Mouse (Mus musculus): ENCODE results near the gene Srp72. TPM values are rescaled to one million over a fixed set of nuclear protein-coding genes. Genes with fewer than 3 reads are reported as not detected.
A peak's percentile ranks its signal among the peaks of the same experiment; 100 is the strongest.

Srp72 gene
- total RNA-seq (2021) = 100 to 1,000 TPM; 121 to 134 TPM

GRCm38 (mm10) chr5:76974554-76975285, at the start of gene Srp72:
Srp72 (plus strand) TSS chr5:76974683.
- intact Hi-C loops (cut with DNase I) = no loop called here
- DNase-seq = peak; percentile 88

GRCm38 (mm10) chr5:76928124-76928832, 46.2 kb upstream of the Srp72 start:
- intact Hi-C loops (cut with DNase I) = no loop called here
- DNase-seq = no peak

GRCm38 (mm10) chr5:76929180-76929877, 45.2 kb upstream of the Srp72 start:
- intact Hi-C loops (cut with DNase I) = no loop called here
- DNase-seq = no peak

DNA sequence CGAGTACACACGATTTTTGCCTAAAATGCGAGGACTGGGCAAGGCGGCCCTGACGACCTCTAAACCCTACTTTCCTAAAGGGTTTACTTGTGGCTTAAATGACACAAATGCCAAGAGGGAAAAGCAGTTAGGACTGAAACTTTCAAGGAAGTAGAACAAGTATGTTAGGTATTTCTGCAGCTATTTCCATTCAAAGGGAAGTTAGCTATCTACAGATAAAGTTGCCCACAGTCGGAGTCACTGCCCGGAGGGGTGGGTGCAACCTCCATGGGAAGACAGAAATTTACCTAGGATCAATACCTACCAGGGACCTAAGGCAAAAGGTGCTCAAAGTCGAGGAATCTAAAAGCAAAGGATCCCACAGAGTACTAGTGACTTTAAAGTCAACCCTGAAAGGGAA, 34.8 kb upstream of the Srp72 start:
- DNase-seq = no peak
- intact Hi-C loops (cut with DNase I) = no loop called here

- intact Hi-C loops (cut with DNase I) = no loop called here
- DNase-seq = no peak
Observed at GRCm38 (mm10) chr5:76941975-76942374, 32.5 kb upstream of the Srp72 start.

GRCm38 (mm10) chr5:76942505-76942904, 32.0 kb upstream of the Srp72 start:
- no peak for DNase-seq
- intact Hi-C loops (cut with DNase I) = no loop called here

GRCm38 (mm10) chr5:76944965-76945677, 29.4 kb upstream of the Srp72 start:
- intact Hi-C loops (cut with DNase I) = no loop called here
- DNase-seq = no peak

DNA sequence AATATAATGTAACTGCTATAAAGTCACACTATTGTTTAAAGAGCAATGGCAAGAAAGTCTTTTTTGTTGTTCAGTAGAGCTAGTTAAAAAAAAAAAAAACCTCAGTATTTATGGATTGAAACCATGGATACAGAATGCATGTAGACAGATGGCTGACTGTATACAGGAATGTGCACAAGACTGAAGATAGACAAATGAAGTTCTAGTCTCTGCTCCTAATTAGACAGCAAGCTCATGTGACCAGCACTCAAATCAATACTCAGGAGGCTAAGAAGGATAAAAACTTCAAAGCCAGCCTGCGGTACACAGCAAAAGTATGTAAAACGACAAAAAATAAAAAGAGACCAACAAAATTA, 28.8 kb upstream of the Srp72 start:
- no peak for DNase-seq
- intact Hi-C loops (cut with DNase I) = no loop called here

- no peak for DNase-seq
- intact Hi-C loops (cut with DNase I) = no loop called here
Observed at GRCm38 (mm10) chr5:76947142-76947541, 27.3 kb upstream of the Srp72 start.

DNA sequence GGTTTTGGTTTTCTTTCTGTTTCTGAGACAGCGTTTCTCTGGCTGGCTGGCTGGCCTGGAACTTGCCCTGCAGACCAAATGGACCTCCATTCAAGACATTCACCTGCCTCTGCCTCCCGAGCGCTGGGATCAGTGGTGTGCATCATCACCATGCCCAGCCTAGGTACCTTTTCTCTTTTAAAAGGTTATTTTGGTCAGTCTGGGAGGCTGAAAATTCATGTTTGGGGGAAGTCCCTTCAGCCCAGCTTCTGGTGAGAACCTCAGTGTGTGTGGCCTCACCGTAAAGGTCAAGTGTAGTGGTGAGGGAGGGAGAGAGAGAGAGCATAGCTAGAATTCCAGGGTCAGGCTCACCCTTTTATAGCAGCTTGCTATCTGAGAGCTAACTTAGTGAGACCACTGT, 26.7 kb upstream of the Srp72 start:
- DNase-seq = no peak
- intact Hi-C loops (cut with DNase I) = no loop called here

- intact Hi-C loops (cut with DNase I) = no loop called here
- DNase-seq = no peak
Observed at GRCm38 (mm10) chr5:76950343-76951105, 24.0 kb upstream of the Srp72 start.

DNA sequence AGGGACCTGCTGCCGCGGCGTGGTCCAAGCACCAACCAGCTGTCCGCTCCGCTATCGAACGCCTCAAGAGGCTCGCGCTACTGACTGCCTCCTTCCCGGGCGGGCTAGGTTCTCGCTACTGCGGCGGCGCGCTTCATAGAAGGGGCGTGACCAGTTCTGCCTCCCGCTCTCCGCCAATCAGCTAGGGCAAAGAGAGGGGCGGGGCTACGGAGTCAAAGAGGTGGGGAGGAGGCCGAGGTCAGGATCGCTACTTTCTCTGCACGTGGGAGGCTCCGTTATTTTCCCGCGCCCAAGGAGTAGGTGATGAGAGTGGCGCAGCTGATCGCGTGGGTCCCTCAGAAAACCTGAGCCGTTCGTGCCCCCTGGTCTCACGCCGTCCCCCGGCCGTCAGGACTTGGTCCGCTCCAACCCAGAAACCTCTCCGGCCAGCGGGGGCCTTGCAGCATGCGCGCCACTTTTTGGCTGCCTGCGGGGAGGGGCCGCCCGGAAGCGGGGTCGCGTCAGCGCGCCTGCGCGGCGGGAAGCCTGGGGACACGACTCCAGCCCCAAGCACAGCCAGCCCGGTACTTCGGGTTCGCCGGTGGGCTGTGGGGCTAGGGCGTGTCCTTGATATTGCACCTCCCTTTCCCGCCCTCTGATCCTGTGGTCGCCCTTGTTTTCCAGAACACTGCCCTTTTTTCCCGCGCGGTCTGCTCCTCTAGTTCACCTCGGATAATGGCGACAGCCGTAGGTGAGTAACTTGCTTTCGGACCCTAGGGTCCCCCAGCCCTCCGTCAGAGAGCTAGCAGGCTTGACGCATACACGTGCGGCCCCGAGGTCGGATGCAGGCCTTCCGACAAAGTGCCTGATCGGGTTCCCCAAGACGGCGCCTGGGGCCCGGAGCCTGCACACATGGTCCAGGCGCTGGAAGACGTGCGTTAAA, 23.1 kb upstream of the Srp72 start, which contains the start of the genes Paics and Ppat:
Gene Paics, plus strand, starts transcription at position 202 of the 922 bp plus-strand sequence.
Gene Ppat, minus strand, starts transcription at position 473 of the 922 bp plus-strand sequence.
- intact Hi-C loops (cut with DNase I) = no loop called here
- peak; percentile 99 for DNase-seq

DNA sequence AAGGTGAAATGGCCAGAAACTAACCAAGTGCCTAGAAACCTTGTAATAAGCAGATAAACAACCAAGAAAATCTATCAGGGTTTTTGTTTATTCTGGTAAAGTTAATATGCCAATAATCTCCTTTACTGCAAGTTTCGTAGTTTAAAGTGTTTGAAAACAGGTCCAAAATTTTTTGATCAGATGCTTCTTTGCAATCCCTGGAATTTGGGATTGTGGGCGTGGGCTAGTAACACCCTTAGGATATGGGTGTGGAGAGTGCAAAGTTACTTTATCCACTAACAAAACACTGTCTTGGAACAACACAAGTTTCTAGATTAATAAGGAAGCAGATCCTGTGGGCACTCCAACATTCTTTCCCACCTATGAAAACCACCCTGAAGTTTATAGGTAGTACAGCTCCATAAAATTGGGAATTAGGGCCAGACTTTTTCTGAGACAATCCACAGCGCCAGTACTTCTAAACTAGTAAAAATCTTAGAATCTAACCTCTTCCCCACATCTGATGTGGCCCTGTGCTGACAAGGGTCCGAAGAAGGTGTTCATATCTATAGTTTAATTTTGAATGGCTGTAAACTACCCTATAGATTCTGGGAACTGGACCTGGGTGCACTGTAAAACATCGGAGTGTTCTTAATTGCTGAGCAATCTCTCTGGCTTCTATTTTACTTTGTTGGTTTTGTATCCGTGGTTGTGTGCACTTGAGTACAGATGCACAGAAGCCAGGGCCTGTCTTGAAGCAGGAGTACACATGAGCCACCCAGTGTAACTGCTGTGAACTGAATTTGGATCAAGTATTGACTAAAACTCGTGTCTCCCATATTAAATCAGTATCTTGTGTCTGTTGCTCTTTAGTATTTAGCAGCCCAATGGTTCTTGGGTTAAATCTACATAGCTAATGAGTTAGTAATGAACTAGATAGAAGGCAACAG, 22.1 kb upstream of the Srp72 start:
- no peak for DNase-seq
- intact Hi-C loops (cut with DNase I) = no loop called here

- intact Hi-C loops (cut with DNase I) = no loop called here
Observed at GRCm38 (mm10) chr5:76953794-76954193, 20.7 kb upstream of the Srp72 start.

GRCm38 (mm10) chr5:76954271-76954900, 20.1 kb upstream of the Srp72 start:
- intact Hi-C loops (cut with DNase I) = no loop called here
- DNase-seq = no peak

More at GRCm38 (mm10) chr5:76953794-76954193, 20.7 kb upstream of the Srp72 start:
- no peak for DNase-seq

DNA sequence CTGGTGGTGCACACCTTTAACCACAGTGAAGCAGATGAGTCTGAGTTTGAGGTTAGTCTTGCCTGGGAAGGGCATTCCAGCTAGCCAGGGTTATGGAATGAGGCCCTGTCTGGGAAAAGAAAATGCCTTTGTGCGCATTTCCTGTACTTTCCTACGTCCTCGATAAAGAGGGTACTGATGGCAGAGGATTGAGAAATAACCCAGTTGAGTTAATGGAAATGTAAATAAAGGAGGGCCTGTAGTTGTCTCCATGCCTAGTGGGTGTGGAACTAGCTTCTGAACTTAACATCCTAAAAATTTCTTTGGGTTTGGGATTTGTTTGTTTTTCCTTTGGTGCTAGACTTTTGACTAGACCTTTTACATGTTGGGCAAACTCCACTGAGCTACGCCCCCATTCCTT, 19.0 kb upstream of the Srp72 start:
- intact Hi-C loops (cut with DNase I) = no loop called here
- no peak for DNase-seq

- no peak for DNase-seq
- intact Hi-C loops (cut with DNase I) = no loop called here
Observed at GRCm38 (mm10) chr5:76957954-76958353, 16.5 kb upstream of the Srp72 start.

DNA sequence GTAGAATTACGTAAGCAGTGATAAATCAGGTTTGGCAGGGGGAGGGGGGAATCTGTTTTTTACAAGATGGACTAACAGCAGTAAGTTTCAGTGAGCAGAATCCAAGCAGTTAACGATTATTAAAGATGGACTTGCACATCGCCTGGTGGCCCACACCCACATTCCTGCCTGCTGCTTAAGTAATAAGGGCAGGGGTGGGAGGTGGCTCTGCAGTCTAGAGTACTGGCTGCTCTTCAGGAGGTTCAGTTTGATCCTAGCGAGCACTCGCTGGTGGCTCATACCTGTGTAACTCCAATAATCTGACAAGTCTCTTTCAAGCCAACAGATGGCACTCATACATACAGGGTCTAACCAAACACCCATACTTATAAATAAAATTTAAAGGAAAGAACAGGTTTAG, 14.9 kb upstream of the Srp72 start:
- intact Hi-C loops (cut with DNase I) = no loop called here
- DNase-seq = no peak

Measured in left cerebral cortex, postnatal 4 days (tissue).